Mouse (Mus musculus) megakaryocyte-erythroid progenitor cell, adult 5-6 weeks (primary cell): Measurements from ENCODE around the gene Zfp109. TPM values are rescaled to one million over a fixed set of nuclear protein-coding genes. Genes with fewer than 3 reads are reported as not detected.
A peak's percentile ranks its signal among the peaks of the same experiment; 100 is the strongest.
"Not testable (repeated sequence)": the region's sequence is repeated elsewhere in the genome, so short reads cannot be mapped to it uniquely, and the experiment has no call there.

Experiments used
- ATAC-seq: replicated peaks from 2 replicates; pipeline ENCODE4 v1.8.0; 2016; ENCODE audit warnings: mild to moderate bottlenecking, inconsistent platforms; ENCODE audit not compliant: severe bottlenecking, poor library complexity, low FRiP score, low TSS enrichment
- total RNA-seq, 2 experiments: library from RNA; stranded (forward) in 1 of 2; stranded (reverse) in 1 of 2; fragments of 200-1000, 215-1000 nt in 1 of 2; fragments of >200 nt in 1 of 2; fragmentation: Nextera tagmentation in 1 of 2; gene quantifications; 2 replicates each; pipeline ENCODE4 v1.2.3; 2014 to 2017

Gene Zfp109
- total RNA-seq (2014; fragmentation: Nextera tagmentation) (2.3 and 6.2 TPM in 2 replicates), total RNA-seq (2017) (5.9 and 6.7 TPM in 2 replicates)

DNA sequence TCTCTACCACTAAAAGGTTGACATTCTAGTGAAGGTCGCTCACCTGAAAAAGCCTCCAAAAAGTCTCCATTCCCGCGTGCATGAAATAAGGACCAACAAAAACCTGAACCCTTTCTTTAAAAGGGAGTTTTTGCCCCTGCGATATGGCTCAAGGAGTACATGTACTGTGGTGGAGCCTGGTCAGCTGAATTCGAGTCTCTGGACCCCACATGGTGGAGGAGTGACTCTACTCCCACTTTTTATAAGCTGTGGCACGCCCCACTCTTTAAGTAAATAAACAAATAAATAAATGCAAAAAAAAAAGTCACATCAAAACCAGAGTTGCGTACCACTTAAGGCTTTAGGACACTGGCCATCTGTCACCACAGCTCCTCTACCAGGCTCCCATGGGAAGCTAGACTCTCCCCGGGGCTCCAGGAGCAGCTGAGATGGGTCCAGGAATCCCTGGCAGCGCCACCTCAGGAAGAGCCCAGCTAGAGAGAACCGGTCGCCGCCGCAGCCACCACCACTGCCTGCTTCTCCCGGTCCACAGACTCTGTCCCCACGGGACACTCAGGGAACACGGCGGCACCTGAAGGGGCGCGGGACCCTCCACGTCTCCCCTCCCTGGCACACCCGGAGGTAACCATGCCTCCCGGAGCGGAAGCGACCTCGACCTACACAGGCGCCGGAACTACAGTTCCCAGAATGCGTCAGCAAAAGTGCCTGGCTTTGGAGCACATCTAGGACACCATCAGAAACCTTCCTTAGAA, at the start of gene Zfp109:
Gene Zfp109 (minus strand): TSS at position 521 of the 752 bp plus-strand sequence.
- peak; percentile 98 for ATAC-seq

DNA sequence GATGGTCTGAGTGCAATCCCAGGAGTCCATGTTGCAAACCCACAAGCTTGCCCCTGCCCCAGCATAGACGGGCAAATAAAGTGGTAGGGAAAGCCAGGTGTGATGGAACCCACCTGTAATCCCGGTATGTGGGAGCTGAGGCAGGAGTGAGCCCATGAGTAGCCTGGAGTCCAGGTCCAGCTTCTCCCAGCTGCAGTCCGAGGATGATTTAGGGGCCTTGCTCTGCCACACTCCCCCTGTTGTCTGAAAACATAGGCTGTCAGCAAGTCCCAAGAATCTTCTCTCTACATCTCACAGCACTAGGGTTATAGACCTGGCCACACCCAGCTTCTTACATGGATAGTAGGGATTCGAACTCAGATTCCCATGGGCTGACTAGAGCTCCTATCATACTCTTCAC, 49.6 kb upstream of the Zfp109 start:
- ATAC-seq = no peak

DNA sequence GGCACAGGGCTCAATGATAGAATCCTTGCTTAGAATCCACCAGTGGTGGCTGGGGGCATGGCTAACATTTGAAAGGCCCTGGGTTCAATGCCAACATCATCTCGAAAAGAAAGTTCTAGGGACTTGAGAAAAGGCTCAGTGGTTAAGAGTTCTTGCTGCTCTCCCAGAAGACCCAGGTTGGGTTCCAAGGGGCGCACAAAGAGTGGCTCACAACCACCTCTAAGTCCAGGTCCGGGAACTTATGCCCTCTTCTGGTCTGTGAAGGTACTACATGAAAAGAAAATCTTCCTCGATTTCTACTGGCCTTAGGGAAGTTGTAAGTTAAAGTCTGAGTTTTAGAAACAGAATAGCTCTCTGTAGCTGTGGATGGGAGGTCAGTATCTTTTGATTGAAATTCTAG, 48.7 kb upstream of the Zfp109 start:
- 0 out of 2 replicates have a peak, but pooled peaks have one; percentile 37 for ATAC-seq

DNA sequence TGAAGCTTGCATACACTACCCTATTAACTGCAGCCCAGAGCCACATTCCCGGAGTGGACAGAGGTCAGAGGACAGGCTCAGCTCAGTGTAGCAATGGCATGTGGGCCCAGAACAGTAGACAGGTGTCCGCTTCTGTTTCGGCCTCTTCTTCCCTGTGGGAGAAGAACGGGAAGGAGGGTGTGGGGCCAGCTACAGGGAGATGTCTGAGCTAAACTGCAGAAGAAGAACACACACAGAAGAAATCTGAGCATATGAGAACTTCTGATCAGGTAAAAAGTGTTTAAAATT, 43.4 kb upstream of the Zfp109 start:
- ATAC-seq = no peak

DNA sequence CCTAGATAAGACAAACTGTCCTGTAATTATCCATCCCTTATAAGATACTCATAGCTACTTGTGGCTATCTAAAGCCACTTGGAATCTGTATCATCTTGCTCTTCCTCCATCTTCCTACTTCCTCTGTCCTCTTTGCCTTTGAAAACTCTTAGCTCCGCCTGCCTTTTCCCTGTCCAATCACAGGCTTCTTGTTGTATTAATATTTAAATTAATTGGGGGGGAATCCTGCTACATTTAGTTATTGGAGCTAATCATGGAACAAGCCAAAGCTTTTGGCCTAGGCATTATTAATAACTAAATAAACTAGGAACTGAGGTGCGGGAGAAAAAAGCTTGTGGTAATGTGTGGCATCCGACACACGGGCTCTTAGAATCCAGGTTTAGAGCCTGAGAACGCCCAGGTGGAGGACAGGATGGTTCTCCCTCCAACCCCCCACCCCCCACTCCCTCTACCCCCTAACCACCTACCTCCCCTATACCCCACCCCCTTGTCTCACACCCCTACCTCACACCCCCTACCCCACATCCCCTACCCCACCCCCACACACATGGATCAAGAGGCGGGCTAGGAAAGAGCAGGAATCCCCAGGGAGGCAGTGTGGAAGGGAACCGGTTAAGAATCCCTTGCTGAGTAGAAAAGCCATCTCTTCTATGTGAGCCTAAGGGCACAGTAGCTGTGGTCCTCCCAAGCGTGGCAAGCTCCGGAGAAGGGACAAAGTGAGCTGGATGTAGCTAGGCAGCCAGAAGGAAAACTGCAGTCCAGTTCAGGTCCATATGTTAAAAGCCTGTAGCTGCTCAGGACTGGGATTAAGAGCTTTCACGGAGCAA, 42.9 kb upstream of the Zfp109 start:
- no peak for ATAC-seq

DNA sequence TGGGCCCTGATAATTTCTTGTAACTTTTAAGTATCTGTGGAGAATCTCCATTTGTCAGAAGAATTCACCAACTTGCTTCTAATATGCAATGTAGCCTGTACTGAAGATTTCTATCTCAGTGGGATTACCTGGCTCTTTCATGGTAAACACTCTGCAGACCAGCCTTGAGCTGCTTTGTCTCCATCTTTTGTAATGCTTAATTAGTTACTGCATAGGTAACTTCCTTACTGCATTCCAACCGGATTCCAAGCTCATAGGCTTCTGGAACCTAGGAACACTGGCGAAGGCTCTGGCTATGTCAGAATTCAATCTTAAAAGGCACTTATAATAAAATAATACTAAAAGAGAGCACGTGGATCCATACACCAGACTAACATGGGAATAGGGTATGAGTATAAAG, 41.4 kb upstream of the Zfp109 start:
- ATAC-seq = not testable (repeated sequence)

DNA sequence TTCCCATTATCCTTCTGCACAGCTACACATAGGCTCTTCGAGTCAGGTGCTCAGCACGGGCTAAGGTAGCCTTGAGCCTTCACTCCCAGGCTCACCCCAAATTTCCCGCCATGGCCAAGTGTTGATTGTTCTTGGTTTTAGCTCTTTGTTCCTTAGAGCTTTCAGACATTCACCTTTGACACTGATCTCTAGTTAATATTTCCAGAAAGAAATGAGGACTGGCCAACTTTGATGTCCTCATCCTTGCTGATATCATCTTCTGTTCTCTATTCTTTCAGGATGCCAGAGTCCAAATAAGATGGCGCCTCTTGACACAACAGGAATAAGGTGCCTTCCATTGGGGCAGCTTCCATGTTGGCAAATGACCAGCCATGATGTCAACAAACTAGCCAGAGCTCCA, 37.1 kb upstream of the Zfp109 start:
- ATAC-seq = no peak

DNA sequence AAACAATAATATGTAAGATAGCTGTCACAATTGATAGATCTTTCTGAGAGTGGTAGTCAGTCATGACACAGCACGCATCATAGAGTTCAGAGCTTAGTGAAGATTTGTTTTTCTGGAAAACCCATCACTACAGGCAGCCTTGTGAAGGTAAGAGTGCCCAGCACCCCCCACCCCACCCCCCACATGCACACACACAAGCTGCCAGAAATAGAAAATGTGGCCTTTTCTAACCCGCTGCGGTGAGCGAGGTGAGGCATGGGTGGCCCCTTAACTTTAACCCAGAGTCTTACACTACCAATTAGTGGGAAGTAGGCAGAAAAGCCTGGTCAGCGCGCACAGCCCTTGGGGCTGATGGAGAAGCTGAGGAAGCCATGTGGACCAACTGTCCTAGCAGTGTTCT, 33.8 kb upstream of the Zfp109 start:
- no peak for ATAC-seq

DNA sequence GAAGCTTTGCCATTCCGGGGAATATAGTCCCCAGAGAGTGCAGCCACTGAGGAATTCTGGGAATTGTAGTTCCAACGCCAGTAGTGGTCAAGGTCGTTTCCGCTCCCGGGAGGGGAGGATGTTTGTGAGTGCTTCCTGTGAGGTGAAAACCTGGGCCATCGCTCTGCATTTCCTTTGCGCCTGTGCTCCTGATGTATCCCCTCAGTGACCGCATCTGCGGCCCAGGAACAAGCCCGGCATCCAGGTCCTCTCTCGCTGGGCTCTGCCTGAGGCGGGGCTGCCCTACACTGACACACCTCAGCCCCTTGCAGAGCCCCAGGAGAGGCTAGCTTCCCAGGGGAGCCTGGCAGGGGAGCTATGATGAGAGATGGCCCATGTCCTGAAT, 32.9 kb upstream of the Zfp109 start, which contains the start of gene Zfp93:
Gene Zfp93 (plus strand): TSS at position 133 of the 385 bp plus-strand sequence.
- ATAC-seq = peak; percentile 80

DNA sequence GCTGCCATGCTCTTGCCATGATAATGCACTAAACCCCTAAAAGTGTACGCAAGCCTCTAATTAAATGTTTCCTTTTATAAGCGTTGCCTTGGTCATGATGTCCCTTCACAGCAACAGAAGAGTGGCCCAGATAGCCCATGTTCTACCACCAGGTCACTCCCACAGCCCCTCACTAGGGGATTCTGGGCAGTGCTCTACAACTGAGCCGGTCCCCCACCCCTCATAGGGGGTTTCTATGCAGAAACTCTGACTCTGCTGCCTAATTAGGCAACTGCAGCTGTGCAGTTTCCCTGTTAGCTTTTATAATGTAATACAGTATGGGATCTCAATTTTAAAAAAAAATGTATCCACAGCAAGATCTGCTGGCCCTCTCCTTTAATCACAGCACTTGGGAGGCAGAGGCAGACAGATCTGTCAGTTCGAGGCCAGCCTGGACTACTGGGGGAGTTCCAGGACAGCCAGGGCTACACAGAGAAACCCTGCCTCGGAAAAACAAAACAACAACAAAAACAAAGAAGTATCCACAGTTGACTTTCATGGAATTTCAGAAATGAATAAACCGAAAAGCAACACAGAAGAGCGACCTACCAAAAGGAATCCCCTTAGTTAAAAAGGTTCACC, 32.4 kb upstream of the Zfp109 start:
- no peak for ATAC-seq

DNA sequence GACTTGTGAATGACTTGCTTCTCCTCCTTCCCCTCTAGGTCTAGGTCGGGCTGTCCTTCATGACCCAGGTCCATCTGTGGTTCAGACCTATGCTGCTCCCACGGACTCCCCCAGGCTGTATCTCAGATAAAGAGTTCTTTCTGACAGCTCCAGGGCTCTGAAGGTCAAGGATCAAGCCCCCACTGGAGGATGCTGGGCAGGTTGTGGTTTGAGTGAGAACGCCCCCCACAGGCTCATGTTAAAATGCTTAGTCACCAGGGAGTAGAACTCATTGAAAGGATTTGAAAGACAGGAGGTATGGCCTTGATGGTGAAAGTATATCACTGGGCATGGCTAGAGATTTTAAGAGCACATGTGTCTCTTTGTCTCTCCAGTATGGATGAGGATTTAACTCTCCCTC, 31.9 kb upstream of the Zfp109 start:
- ATAC-seq = no peak

DNA sequence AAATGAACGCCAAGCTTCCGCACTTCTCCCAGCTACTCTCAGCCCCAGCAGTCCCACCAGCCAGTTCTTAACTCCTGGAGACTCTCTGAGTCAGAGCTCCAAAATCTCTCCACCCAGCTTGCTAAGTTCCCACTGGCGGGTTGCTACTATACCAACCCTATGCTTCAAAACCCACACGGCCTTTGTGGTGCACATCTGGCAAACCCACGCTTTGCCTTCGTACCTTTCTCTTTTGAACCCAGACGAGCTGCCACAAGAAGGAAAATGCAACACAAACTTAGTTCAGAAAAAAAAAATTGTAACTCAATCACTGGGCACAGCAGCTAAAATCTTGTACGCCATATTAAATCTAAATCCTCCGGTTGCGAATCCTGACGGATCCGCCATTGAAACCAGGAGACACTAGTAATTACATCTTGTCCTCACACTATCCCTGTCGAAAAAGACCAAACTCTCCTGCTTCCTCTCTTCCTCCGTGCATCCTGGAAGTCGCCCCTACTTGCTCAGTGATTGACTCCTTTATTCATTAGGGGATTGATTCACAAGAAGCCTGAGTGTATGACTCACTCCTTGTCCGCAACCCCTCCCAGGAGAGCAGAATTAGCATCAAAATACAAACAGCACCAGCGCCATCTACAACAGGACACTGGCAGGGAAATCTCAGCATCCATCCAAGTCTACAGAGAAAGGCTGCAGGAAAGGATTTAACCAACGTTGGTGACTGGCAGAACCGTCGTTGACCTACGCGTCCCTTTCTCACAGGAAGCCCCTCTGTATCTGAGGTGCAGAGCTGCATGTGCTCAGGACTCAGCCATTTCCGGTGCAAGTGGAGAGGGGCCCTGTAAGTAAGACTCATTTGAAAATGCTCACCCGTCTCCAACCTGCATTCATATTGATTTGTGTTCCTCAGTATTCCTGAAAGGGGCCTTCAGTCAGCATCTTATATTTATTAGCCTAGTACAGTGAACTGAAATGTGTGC, 31.1 kb upstream of the Zfp109 start:
- ATAC-seq = no peak

DNA sequence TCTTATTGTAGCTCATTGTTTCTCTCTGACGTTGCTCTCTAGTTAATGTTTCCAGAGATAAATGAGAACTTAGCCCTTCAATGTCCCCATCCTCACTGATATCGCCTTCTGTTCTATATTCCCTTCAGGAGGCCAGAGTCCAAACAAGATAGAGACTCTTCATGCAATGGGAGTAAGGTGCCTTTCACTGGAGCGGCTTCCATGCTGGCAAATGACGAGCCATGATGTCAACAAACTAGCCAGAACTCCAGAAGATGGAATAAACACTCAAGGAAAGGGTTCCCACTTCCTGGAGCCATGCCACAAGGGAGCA, 22.6 kb upstream of the Zfp109 start:
- no peak for ATAC-seq

DNA sequence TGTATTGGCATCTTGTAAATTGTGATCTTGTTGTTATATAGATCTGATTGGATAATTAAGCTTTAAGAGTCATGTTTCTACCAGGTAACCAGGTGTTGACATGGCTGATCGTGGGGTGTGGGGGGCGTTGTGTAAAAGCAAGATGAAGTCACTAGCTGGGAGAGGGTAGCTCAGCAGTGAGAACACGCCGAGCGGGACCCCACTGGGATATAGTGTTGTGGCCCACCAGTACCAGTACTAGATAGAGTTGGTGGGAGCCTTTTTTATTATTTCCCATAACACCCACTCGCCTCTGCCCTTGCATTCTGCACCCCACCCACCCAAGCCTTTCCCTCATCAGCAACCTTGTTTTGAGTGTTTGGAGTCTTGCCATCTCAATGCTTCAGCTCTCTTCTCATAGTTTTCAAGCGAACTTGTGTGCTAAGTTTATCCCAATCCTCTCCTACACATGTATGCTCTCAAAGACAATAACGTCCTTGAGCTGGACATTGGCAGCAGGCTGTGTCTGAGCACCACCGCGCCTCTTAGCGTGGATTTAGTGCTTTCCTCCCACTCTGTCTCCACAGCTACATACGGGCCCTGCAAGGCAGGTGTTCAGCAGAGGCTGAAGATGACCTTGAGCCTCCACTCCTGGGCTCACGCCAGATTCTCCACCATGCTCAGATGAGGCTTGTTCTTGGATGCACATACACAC, 22.1 kb upstream of the Zfp109 start:
- ATAC-seq = no peak

DNA sequence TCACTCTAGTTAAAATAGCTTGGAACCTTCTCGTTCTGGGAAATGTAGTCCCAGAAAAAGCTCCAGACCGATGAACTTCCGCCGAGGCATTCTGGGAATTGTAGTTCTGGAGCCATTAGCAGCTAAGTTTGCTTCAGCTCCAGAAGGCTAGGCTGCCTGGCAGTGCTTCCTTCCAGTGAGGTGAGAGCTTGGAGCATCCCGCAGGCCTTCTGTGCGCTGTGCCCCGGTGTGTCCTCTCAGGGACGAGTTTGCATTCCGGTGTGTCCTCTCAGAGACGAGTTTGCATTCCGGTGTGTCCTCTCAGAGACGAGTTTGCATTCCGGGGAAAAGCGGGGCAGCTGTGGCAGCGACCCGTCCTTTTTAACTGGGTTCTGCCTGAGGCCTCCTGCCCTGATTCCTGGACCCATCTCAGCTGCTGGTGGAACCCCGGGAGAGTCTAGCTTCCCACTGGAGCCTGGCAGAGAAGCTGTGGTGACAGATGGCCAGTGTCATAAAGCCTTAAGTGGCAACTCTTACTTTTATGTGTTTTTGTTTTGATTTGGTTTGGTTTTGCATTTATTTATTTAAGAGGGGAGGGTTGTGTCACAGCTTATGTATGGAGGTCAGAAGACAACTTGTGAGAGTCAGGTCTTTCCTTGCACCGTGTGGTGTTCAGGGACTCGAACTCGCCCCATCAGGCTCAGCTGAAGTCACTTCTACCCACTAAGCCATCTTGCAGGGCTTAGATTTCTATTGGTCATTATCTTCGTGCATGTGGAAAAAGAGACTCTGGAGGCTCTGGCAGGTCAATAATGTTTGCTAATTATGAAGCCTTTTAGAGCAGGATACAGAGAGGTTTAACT, 17.5 kb upstream of the Zfp109 start, which contains the start of gene Zfp108:
Gene Zfp108 (plus strand): TSS at position 162 of the 842 bp plus-strand sequence.
- ATAC-seq = peak; percentile 94

DNA sequence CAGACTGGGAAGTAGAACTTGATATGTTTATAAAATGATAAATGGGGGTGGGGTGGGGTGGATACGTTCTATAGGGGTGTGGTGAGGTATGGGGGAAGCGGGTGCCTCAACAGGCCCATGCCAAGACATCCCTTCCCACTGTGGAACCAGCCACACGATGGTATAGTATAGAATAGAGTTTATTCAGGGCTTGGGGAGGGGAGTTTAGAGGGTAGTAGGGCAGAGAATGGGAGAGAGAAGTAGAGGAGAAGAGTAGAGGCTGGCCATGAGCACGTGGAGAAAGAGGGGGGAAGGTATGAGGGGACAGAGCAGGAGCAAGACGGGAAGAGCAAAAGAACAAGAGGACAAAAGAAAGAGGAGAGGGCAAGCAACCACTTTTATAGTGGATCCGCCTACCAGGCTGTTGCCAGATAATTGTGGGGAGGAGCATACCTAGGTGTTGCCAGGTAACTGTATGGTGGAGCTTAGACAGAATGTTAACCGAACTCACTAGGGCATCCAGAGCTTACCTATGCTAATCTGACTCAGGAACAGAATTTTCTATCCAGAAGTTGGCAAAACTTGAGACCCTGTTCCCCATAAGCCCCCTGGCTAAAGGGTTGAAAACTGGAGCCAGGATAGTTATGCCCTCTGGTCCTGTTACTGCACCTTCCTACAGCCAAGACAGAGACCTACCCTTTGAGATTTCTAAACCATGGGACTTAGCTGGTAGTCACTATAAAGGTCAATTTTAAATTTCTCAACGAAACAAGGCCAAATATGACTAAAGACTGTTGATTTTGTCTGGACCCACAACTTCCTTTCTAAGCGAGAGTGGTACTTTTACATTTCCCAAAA, 16.6 kb upstream of the Zfp109 start:
- ATAC-seq = no peak

DNA sequence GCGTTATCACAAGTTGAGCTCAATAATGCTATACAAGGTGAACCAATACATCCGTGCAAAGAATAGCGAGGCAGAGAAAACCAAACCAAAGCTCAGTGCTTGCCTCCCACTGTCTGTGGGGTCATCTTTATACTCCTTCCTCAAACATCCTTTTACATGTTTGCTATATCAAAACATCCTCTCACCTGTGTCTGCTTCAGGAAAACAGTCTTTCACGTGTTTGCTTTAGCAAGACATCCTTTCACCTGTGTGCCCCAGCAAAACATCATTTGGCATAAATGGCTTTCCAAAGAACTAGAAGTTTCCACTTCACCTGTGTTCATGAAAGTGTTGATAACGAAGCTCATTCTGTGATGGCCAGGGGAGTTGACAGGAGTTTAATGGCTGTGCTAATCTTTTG, 26.0 kb downstream of the Zfp109 start, which contains the start of gene Zfp111:
Gene Zfp111 (minus strand): TSS at position 101 of the 400 bp plus-strand sequence.
- no peak for ATAC-seq
